Mouse (Mus musculus) left cerebral cortex, adult 8-10 months (tissue): ENCODE data around the gene Plpp7. TPM values are rescaled to one million over a fixed set of nuclear protein-coding genes. Genes with fewer than 3 reads are reported as not detected.

ENCODE experiments used
- microRNA-seq, 2 experiments: library from miRNA; unstranded; fragments of <30 nt; microRNA quantifications; one replicate each; pipeline ENCODE4 v1.2.0; 2022
- total RNA-seq, 4 experiments: library from RNA; stranded (reverse); gene quantifications; 2 replicates each; pipeline ENCODE4 v1.2.4; 2022

Plpp7 gene
- total RNA-seq, 4 experiments from 2014 or later: 26.8 to 31.7 (median 28.8) TPM

Small RNA genes lying within 50 kb of the gene (microRNA-seq; reads per million reads assigned to microRNA genes)
- 2.3 to 3.1 reads per million in 2 experiments for gene Mir7674

Other genes starting within 250 kb of the Plpp7 start
- gene Fibcd1, start 249.5 kb upstream of the Plpp7 start, total RNA-seq: 1 to 10 TPM; 6.9 to 9.0 (median 7.4) TPM
- gene Lamc3, start 208.2 kb upstream of the Plpp7 start, total RNA-seq: 1 to 10 TPM; 5.7 to 7.5 (median 6.6) TPM
- gene Aif1l, start 145.4 kb upstream of the Plpp7 start, total RNA-seq: 1 to 10 TPM; 8.2 to 9.7 (median 9.2) TPM
- 10 to 100 TPM; 50.5 to 74.7 (median 65.5) TPM for gene Nup214, start 121.1 kb upstream of the Plpp7 start, total RNA-seq
- 10 to 100 TPM in 1 of 4 experiments, 1 to 10 TPM in 3; 6.9 to 15.6 (median 8.9) TPM for gene Fam78a, start 10.7 kb upstream of the Plpp7 start, total RNA-seq
- gene Prrc2b, start 55.6 kb downstream of the Plpp7 start, total RNA-seq: 100 to 1,000 TPM; 248 to 277 (median 262) TPM
- gene Pomt1, start 141.1 kb downstream of the Plpp7 start, total RNA-seq: 10 to 100 TPM; 18.8 to 22.0 (median 19.8) TPM
- 10 to 100 TPM; 42.9 to 51.6 (median 49.4) TPM for gene Uck1, start 164.6 kb downstream of the Plpp7 start, total RNA-seq
- 10 to 100 TPM; 87.7 to 91.0 (median 89.3) TPM for gene Golga2, start 191.9 kb downstream of the Plpp7 start, total RNA-seq
- 100 to 1,000 TPM; 204 to 222 (median 213) TPM for gene Swi5, start 192.5 kb downstream of the Plpp7 start, total RNA-seq